Mouse (Mus musculus) mesoderm, embryonic 11.5 days (tissue): ENCODE results near the gene Smc4.

Experiments
- DNase-seq: peaks from one replicate; pipeline ENCODE4 v3.0.0-alpha.2; 2012; ENCODE audit warnings: low read depth, low spot score

Gene Smc4

GRCm38 (mm10) chr3:69004437-69005337 lies at the start of gene Smc4, which contains the start of gene Ift80:
TSS of gene Smc4 (plus strand) at chr3:69004738.
TSS of gene Ift80 (minus strand) at chr3:69004570.
- peak; percentile 98 for DNase-seq

- DNase-seq = no peak
Observed at GRCm38 (mm10) chr3:68956454-68956853, 48.1 kb upstream of the Smc4 start.

GRCm38 (mm10) chr3:68957413-68957812 lies 47.1 kb upstream of the Smc4 start:
- no peak for DNase-seq

GRCm38 (mm10) chr3:68964682-68965081 lies 39.9 kb upstream of the Smc4 start:
- peak; percentile 11 for DNase-seq

GRCm38 (mm10) chr3:68966527-68967285 lies 37.8 kb upstream of the Smc4 start:
- DNase-seq = no peak

- no peak for DNase-seq
Observed at GRCm38 (mm10) chr3:68967404-68967803, 37.1 kb upstream of the Smc4 start.

- DNase-seq = no peak
Observed at GRCm38 (mm10) chr3:68969091-68969590, 35.4 kb upstream of the Smc4 start.

- DNase-seq = no peak
Observed at GRCm38 (mm10) chr3:68973574-68973973, 31.0 kb upstream of the Smc4 start.

- no peak for DNase-seq
Observed at GRCm38 (mm10) chr3:68974639-68975532, 29.7 kb upstream of the Smc4 start.

GRCm38 (mm10) chr3:68975533-68976490 lies 28.7 kb upstream of the Smc4 start:
- DNase-seq = peak; percentile 6

GRCm38 (mm10) chr3:68977696-68978095 lies 26.8 kb upstream of the Smc4 start:
- no peak for DNase-seq

GRCm38 (mm10) chr3:68979187-68979586 lies 25.4 kb upstream of the Smc4 start:
- DNase-seq = no peak

- DNase-seq = no peak
Observed at GRCm38 (mm10) chr3:68980898-68981297, 23.6 kb upstream of the Smc4 start.

- DNase-seq = no peak
Observed at GRCm38 (mm10) chr3:68986550-68986949, 18.0 kb upstream of the Smc4 start.

GRCm38 (mm10) chr3:69002781-69003180 lies 1.8 kb upstream of the Smc4 start:
- DNase-seq = no peak

GRCm38 (mm10) chr3:69004055-69004436 lies 492 bp upstream of the Smc4 start:
- DNase-seq = no peak

- DNase-seq = peak; percentile 48
Observed at GRCm38 (mm10) chr3:69005338-69006245, 1.1 kb downstream of the Smc4 start.

GRCm38 (mm10) chr3:69006246-69006760 lies 1.8 kb downstream of the Smc4 start:
- DNase-seq = no peak

GRCm38 (mm10) chr3:69008873-69009272 lies 4.3 kb downstream of the Smc4 start:
- DNase-seq = no peak
